Mouse (Mus musculus) G1E-ER4 (cell line): ENCODE data around the gene Acsl4. TPM values are rescaled to one million over a fixed set of nuclear protein-coding genes. Genes with fewer than 3 reads are reported as not detected.

Source experiments
- GATA1 ChIP-seq: IDR thresholded peaks from one replicate; pipeline ENCODE4 v1.8.0; 2012; ENCODE audit warnings: low read length, inconsistent platforms
- polyA plus RNA-seq: library from polyadenylated mRNA; stranded (reverse); fragments of >175 nt; gene quantifications from 2 replicates; pipeline ENCODE4 v1.2.3, GENCODE M21; 2012

The Acsl4 gene
- polyA plus RNA-seq, 1 experiment = 7.4 TPM

DNA sequence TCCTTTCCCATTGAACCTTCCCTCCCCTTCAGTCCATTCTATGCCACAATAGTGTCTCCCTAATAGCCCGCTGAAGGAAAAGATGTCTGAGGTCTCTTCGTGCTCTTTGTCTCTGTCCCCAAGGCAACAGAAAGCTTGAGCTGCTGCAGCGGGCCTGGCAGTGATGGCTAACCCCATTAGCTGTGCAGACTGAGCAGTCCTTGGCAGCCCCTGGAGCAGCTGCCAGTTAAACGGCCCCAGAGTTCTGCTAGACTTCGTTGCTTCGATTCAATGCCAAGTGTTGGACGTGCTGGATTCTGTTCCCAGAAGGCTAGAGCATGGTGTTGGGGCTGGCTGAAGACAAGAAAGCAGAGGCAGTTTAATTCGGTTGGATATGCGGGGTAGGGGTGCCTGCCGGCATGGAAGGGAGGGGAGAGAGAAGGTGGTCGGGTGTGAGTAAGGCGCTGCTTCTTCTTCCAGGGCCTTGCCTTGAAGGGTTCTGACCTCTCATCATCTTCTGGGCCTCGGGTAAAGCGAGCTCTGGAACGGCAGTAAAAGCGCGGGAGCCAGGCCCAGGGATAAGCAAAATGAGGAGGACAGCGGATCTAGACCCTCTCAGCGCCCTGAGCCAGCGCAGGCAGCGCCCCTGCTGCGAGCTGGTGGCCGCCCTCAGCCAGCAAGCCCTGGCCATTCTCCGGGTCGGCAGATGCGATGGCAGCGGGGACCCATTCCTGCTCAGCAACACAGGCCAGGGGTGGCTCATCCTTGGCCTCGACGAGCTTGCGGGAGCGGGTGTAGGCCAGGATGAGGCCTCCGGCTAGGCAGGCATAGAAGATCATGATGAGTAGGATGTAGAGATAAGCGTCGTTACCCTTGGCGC, 85.1 kb downstream of the Acsl4 start:
- TF ChIP-seq GATA1 = no peak

DNA sequence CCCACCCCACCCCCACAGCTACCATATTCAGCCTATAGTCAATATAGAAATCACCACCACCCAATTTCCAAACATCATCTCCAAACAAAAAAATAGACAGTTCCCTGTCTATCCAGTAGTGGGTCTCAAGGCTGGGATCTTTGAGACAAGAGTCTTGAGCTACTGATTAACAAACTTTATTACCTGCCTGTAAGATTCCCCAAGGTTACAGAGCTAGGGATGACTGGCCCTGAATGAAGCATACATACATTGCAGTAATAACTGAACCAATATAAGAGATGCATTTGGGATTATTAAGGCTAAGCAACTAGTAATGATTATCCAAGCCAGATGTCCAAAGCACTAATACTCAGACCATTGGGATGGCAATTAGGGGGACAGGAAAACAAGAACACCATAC, 85.7 kb downstream of the Acsl4 start:
- no peak for TF ChIP-seq GATA1

DNA sequence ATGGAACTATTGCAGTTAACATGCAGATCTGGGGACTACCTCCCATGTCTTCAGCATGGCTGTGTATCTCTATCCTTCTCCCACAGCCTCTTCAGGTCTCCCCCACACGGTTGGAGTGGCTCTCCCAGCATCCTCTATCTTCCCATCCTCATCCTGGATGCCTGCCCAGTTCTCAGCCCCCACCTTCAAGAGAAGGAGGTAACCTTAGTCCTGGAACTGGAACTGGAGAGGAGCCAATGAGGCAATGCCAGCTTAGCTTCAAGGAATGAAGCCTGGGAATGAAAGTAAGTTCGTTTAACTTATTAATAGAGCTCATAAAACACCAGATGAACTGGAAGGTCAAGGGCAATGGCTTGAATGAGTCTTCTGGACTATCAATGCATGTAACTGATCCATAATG, 86.9 kb downstream of the Acsl4 start:
- no peak for TF ChIP-seq GATA1

DNA sequence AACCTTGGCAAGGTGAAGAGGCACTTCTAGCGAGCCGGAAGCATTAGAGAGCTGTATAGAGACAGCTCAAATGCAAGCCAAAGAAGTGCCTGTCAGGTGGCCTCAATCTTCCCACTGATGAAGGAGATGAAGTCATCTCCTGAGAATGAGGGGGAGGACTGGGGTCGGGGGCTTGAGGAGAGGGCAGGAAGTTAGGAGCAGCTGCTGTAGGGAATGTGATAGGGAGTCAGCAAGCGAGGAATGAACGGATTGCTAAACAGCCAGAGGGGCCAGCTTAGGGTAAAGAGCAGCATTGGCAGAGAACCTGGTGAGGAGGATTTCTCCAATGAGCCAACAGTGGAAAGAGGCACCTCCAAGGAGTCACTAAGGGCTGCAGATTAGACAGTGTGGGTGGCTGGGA, 104.4 kb downstream of the Acsl4 start:
- TF ChIP-seq GATA1 = no peak

DNA sequence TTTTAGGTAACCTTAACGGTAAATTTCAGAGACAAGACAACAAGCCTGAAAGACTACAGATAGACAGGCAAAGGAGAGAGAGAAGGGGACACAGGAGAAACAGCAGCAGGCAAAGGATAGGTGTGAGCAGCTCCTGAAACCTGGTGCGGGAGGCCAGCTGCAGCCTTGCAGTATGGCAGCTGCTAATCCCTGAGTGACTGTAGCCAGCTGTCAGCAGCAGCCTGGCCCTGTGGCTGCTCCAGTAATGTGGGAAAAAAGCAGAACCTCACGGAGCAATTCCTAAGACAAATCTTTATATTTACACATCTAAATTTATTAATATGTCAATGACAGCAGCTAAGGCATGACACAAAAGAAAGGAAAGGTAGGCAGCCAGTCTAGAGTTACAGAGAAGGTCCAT, 113.8 kb downstream of the Acsl4 start:
- no peak for TF ChIP-seq GATA1

DNA sequence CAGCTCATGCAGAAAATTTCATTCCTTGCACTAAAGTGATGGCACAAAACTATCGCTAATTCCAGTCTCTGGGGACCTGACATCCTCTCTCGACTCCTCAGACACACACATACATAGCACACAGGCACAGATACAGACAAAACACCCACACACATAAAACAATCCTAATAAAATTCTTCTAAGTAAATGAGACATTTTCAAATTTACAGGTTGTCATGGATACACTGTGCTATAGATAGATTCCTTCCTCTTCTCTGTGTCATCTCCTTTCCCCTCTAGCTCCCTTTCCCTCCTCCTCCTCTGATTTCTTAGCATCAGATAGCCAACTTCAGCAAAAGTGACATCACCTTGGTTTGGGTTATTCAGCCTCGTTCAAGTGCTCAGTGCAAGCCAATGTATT, 114.3 kb downstream of the Acsl4 start:
- no peak for TF ChIP-seq GATA1

Other genes with a start within 250 kb of the Acsl4 start
- gene Gucy2f, start 193.6 kb downstream of the Acsl4 start, polyA plus RNA-seq = not detected in 2 replicates
- 0.45 and 1.5 TPM in 2 replicates for gene Nxt2, start 163.8 kb downstream of the Acsl4 start, polyA plus RNA-seq
- gene Kcne1l, start 84.2 kb downstream of the Acsl4 start, polyA plus RNA-seq = not detected in 2 replicates